Mouse (Mus musculus) splenic B cell, adult 2 months (primary cell): Measurements from ENCODE around the gene Casq2.

Experiments used
- DNase-seq: peaks from one replicate; pipeline ENCODE4 v3.0.0-alpha.2; 2011; ENCODE audit warnings: low read depth, low spot score
- H3K27me3 ChIP-seq: 2 replicates; pipeline ENCODE4 v1.6.1; 2012; ENCODE audit warnings: mild to moderate bottlenecking, low read length, moderate library complexity, mixed read lengths; ENCODE audit not compliant: control insufficient read depth, poor library complexity, insufficient read depth, severe bottlenecking
- H3K36me3 ChIP-seq: 2 replicates; pipeline ENCODE4 v1.6.1; 2012; ENCODE audit warnings: mild to moderate bottlenecking, low read length, moderate library complexity, mixed read lengths; ENCODE audit not compliant: control insufficient read depth, poor library complexity, insufficient read depth, severe bottlenecking

Casq2 gene

DNA sequence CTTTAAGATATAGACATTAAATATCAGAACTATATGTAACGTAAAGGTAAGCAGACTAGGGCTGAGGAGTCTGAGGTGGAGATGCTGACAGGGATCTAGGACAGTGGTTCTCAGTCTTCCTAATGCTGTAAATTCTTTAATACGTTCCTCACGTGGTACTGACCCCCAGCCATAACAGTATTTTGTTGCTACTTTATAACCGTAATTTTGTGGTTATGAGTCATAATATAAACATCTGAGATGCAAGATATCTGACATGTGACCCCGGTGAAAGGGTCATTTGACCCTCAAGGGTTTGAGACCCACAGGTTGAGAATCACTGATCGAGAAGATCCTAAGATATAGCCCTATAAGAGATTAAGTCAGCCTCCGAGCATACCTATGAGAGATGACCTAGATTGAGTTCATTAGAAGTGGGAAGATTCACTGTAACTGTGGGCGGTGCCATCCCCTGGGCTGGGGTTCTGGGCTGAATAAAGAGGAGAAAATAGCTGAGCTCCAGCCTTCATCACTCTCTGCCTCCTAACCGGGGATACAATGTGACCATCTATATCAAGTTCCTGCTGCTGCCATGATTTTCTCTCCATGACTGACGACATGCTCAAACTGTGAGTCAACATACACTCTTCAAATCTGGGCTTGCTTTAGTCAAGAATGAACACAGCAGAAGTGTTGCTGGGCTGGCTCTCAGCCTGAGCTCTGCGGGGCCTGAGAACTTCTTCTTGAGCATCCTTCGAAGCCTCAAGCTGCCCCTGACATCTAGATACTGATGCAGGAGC lies 91.8 kb downstream of the Casq2 start:
- no peak for DNase-seq
- H3K36me3 ChIP-seq: no peaks in the 10 kb centered on the region
- no peaks in the 10 kb centered on the region for H3K27me3 ChIP-seq

GRCm38 (mm10) chr3:102179869-102180268 lies 93.7 kb downstream of the Casq2 start:
- H3K27me3 ChIP-seq: no peaks in the 10 kb centered on the region
- no peak for DNase-seq
- H3K36me3 ChIP-seq: no peaks in the 10 kb centered on the region

- no peak for DNase-seq
- Histone ChIP-seq H3K36me3 (no peaks in the 10 kb centered on the region), H3K27me3 (no peaks in the 10 kb centered on the region)
Observed at GRCm38 (mm10) chr3:102180746-102181145, 94.5 kb downstream of the Casq2 start.

GRCm38 (mm10) chr3:102181191-102181590 lies 95.0 kb downstream of the Casq2 start:
- Histone ChIP-seq H3K36me3 (no peaks in the 10 kb centered on the region), H3K27me3 (no peaks in the 10 kb centered on the region)
- DNase-seq: no peak

DNA sequence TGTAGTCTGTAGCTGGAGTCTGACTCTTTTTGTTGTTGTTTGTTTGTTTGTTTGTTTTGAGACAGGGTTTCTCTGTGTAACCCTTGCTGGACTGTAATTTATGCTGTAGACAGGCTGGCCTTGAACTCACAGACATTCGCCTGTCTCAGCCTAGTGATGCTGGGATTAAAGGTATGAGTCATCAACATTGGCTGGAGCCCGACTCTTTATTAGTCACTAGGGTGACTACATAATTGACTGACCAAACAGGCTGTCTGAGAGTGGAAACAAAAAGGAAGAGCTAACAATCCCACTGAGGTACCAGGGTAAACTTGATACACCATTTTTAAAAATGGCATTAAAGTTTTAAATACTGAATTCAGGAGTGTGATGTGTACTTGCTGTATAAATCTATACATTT lies 96.4 kb downstream of the Casq2 start:
- no peak for DNase-seq
- Histone ChIP-seq H3K36me3 (no peaks in the 10 kb centered on the region), H3K27me3 (no peaks in the 10 kb centered on the region)

DNA sequence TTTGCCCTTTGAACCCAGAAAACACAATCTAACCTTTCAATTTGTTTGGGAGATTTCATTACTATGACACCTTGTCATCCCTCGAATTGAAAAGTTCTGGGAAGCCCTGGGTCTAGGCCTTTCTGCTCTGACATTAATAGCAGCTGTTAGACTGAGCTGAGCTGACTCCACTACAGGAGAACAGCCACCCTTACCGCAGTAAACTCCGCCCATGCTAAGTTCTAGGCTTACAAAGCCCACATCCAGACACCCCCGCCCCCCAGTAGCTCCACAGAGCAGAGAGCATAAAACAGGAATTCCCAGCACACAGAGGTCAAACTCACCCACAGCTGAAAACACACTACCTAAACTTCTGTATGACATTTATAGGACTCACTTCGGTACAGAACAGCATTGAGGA lies 98.5 kb downstream of the Casq2 start:
- Histone ChIP-seq H3K36me3 (no peaks in the 10 kb centered on the region), H3K27me3 (no peaks in the 10 kb centered on the region)
- DNase-seq: no peak

- no peaks in the 10 kb centered on the region for H3K27me3 ChIP-seq
- no peaks in the 10 kb centered on the region for H3K36me3 ChIP-seq
- DNase-seq: no peak
Observed at GRCm38 (mm10) chr3:102187401-102187800, 101.2 kb downstream of the Casq2 start.

DNA sequence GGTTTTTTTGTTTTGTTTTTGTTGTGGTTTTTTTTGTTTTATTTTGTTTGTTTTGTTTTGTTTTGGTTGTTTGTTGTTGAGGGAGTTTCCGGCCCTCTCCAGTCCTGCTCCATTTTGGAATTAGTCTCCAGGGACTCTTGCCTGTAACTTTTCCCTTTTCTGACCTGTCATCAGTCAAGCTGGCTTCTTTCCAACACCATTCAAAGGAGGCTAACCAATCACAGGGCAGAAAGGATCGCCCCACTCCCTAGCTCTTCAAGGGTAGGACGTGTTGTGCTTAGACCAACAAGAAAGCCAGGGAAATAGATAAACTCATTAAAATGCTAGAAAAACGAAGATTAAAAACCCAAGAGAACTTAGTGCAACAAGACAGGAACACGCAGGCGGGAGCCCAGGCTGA lies 102.8 kb downstream of the Casq2 start:
- no peaks in the 10 kb centered on the region for H3K36me3 ChIP-seq
- DNase-seq: no peak
- H3K27me3 ChIP-seq: no peaks in the 10 kb centered on the region

DNA sequence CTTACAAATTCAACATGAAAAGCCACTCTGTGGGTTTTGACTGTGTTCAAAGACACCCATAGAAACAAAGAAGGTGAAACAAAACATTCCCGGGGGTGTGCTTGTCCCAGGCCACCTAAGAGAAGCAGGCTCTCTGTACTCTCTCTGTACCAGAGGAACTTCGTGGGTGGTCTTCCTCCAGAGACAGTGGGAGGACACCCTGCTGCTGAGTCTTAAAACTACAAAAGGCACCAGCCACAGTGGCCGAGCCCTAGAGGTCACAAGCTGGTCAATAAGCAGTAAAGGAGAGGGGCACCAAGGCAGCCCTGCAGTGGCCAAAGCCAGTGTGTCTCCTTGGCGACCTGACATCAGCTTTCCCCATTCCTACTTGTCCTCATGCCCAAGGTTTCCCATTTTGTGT lies 103.8 kb downstream of the Casq2 start:
- no peaks in the 10 kb centered on the region for H3K27me3 ChIP-seq

GRCm38 (mm10) chr3:102190642-102191041 lies 104.4 kb downstream of the Casq2 start:
- no peak for DNase-seq
- Histone ChIP-seq H3K27me3 (no peaks in the 10 kb centered on the region), H3K36me3 (no peaks in the 10 kb centered on the region)

More for the DNA sequence above, 103.8 kb downstream of the Casq2 start:
- DNase-seq: no peak
- no peaks in the 10 kb centered on the region for H3K36me3 ChIP-seq

DNA sequence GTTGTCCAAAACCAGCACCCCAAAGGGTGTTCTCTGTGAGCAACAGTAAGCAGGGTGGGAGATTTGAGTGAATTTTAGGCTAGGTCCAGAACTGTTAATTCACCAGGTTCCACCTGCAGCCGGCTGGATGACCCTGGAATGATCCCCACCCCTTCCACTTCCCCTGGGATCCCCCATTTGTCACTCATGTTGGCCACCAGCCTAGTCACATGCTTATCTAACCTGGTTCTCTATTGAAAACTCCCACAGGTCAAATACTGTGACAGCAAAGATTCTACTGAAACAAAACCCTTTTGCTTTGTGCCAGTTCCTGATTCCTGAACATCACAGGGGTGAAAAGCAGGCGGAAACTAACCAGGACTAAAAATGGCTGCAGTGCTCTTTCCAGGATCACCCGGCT lies 105.4 kb downstream of the Casq2 start:
- Histone ChIP-seq H3K36me3 (no peaks in the 10 kb centered on the region), H3K27me3 (no peaks in the 10 kb centered on the region)
- no peak for DNase-seq

DNA sequence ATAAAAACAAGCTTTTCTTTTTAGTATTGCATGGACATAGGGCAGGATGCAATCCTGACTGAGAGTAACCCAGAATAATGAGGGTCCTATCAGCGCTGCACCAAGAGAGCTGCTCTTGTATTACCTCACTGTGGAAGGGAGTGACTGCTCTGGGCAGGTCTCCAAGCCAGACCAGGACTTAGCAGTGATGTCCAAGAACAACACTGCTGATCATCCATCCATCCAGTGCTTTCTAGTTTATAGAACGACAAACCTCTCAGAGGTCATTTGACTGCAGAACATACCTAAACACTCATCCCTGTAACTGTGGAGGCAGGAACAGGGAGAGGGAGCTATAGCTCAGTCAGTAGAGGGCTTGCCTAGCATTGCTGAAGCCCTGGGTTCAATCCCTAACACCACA lies 106.4 kb downstream of the Casq2 start:
- H3K36me3 ChIP-seq: no peaks in the 10 kb centered on the region
- no peaks in the 10 kb centered on the region for H3K27me3 ChIP-seq
- no peak for DNase-seq

DNA sequence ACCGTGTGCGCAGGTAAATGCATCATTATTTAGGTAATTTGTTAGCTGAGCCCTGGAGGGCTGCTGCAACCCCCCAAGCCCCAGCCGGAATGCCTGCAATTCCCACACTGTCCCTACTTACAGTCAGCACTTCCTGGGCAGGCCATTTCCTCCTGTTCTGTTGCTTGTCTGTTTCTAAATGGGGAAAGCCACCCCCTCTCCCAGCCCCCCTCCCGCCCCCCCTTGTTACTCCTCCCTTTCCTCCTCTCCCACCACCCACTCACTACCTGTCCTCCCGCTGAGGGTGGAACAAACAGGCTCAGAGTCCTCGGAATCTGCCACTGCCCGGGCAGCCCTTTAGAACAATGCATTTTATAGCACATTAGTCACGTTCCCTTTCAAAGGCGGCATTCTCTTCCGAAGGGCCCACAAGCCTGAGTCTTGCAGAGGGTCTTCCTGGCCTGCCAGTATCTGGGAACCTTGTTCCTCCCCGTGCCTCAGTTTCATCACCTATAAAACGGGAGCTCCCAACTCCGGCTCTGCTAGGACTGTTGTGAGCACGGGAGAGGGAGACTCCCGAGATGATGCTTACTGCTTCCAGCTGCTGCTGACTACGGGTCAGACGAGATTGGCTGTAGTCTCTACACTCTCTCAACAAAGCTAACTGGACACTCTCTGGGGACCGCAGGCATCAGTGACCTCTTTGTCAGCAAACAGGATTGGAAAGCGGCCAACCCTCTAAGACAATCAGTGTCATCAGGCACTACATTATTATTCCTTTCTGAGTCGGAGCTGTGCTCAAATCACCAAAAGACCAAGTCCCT lies 107.5 kb downstream of the Casq2 start:
- no peaks in the 10 kb centered on the region for H3K27me3 ChIP-seq
- DNase-seq: no peak
- no peaks in the 10 kb centered on the region for H3K36me3 ChIP-seq

DNA sequence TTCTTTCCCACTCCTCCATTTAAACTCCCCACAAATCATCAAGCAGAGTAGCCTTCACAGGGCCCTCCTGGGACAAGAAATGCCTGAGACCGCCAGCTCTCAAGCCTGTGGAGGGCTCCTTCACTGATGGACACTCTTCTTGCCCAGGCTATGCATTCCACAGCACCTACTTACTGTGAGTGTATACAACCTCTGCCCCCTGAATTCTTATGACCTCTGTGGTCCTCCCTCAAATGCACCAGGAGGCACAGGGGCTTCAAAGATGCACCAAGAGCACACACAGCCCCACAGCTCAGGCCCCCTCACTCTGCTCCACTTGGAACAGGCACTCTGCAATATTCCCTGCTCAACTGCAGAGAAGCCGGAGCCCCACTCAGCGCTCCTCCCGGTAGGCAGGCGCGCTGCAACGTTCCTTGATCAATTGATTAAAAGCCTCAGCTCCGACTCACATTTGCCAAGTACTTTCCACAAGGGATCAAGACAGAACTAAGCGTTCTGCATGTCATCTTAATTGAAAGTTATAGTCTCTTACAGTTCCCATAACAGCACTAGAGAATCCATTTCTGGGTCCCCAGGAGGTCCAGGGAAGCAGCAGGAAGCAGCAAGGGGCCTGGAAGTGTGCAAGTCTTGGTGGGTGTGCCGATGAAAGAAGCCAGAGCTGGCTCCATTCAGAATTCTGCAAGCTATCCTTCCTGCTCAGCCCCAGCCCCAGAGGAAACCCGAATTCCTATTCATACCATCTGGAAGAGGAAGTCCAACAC lies 108.3 kb downstream of the Casq2 start:
- no peak for DNase-seq
- no peaks in the 10 kb centered on the region for H3K27me3 ChIP-seq
- no peaks in the 10 kb centered on the region for H3K36me3 ChIP-seq

DNA sequence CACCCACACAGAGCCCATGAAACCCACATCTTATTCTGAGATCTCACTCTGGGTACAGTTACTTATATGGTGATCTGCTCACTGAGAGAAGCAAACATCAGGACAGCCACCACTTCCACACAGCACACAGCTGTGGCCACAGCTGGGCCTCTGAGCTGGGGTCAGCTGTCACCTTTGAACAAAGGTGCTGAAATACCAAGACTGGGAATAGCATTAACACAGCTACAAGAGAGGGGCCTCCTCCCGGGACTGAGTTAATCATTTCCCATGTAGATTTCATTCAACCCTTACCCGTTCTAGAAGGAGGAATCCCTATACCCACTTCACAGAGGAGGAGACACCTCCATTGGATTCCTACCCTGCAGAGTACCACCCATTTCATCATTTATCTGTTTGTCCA lies 109.5 kb downstream of the Casq2 start:
- no peak for DNase-seq
- no peaks in the 10 kb centered on the region for H3K27me3 ChIP-seq
- H3K36me3 ChIP-seq: no peaks in the 10 kb centered on the region
